Mouse (Mus musculus) kidney, postnatal 0 days (tissue): ENCODE data around the gene Cdnf. TPM values are rescaled to one million over a fixed set of nuclear protein-coding genes. Genes with fewer than 3 reads are reported as not detected.
A peak's percentile ranks its signal among the peaks of the same experiment; 100 is the strongest.

Experiments used
- ATAC-seq: fragments of 200-750 bp; cut with Nextera tagmentation; replicated peaks from 2 replicates; pipeline ENCODE4 v1.8.0; 2017; ENCODE audit warnings: low read depth, moderate number of reproducible peaks, moderate TSS enrichment, moderate library complexity; ENCODE audit not compliant: low FRiP score
- DNase-seq: peaks from one replicate; pipeline ENCODE4 v3.0.0-alpha.2; 2016; ENCODE audit warnings: low spot score
- H3K27ac ChIP-seq: fragments of 300-500 bp; sonication (generic); 2 replicates; pipeline ENCODE4 v1.5.1; 2014; ENCODE audit warnings: mild to moderate bottlenecking
- H3K27me3 ChIP-seq: fragments of 300-500 bp; sonication (generic); 2 replicates; pipeline ENCODE4 v1.6.1; 2014; ENCODE audit warnings: low read length, mixed read lengths; ENCODE audit not compliant: insufficient read depth
- H3K36me3 ChIP-seq: fragments of 300-500 bp; sonication (generic); 2 replicates; pipeline ENCODE4 v1.6.1; 2014; ENCODE audit warnings: low read length, mixed read lengths; ENCODE audit not compliant: insufficient read depth
- H3K4me1 ChIP-seq: fragments of 300-500 bp; sonication (generic); replicated peaks from 2 replicates; pipeline ENCODE4 v1.6.1; 2014; ENCODE audit warnings: antibody characterized with exemption, low read length, mixed read lengths; ENCODE audit not compliant: insufficient read depth
- H3K4me2 ChIP-seq: fragments of 300-500 bp; sonication (generic); 2 replicates; pipeline ENCODE4 v1.6.1; 2014; ENCODE audit warnings: mild to moderate bottlenecking, low read length, moderate library complexity, mixed read lengths
- H3K4me3 ChIP-seq: fragments of 300-500 bp; sonication (generic); replicated peaks from 2 replicates; pipeline ENCODE4 v1.5.1; 2014; ENCODE audit warnings: low read depth, low read length
- H3K9ac ChIP-seq: fragments of 300-500 bp; sonication (generic); 2 replicates; pipeline ENCODE4 v1.6.1; 2014; ENCODE audit warnings: low read depth, low read length
- H3K9me3 ChIP-seq: fragments of 300-500 bp; sonication (generic); replicated peaks from 2 replicates; pipeline ENCODE4 v1.6.1; 2016; ENCODE audit warnings: low read length, inconsistent platforms, mixed read lengths
- CTCF ChIP-seq: IDR thresholded peaks from 2 replicates; pipeline ENCODE4 v1.5.1; 2016; ENCODE audit warnings: antibody characterized with exemption, low read depth, mild to moderate bottlenecking, moderate library complexity
- WGBS: fragments of 180-500 bp; shearing (Covaris S2); extraction: QIAGEN DNeasy Blood & Tissue Kit; methylation state at CpG from one replicate; pipeline ENCODE4 v1.1.7; 2014; 5-methylcytosine and 5-hydroxymethylcytosine counted together
- polyA plus RNA-seq: library from polyadenylated mRNA; unstranded; fragments of >200 nt; fragmentation: Nextera tagmentation; extraction: Ambion mirVana; gene quantifications from 2 replicates; pipeline ENCODE4 v1.2.1, GENCODE M21; 2015

Gene Cdnf
- 0.33 and 0.54 TPM in 2 replicates for polyA plus RNA-seq

GRCm38 (mm10) chr2:3512552-3513454 lies at the start of gene Cdnf, which contains the start of the genes Gm45902 and Hspa14:
Cdnf (plus strand) TSS chr2:3513030.
Gm45902 (minus strand) TSS chr2:3512790.
Hspa14 (minus strand) TSS chr2:3512814.
- Histone ChIP-seq H3K4me3 (peak within 1 kb of the TSS; percentile 64), H3K9me3 (no peaks in the 10 kb centered on the region), H3K27ac (peak within 1 kb of the TSS; percentile 76), H3K4me1 (peaks cover 8% of the 10 kb centered on the region), H3K36me3 (peaks cover 22% of the 10 kb centered on the region), H3K4me2 (peak within 1 kb of the TSS; percentile 78), H3K27me3 (no peaks in the 10 kb centered on the region), H3K9ac (peak within 1 kb of the TSS; percentile 74)
- under 1% methylated on average over 60 of the region's 60 CpGs for WGBS
- TF ChIP-seq CTCF = peak; percentile 17; the same call in 1 of the 2 replicates
- peak; percentile 100 for ATAC-seq
- DNase-seq = peak; percentile 99

- 1% methylated on average over 12 of the region's 12 CpGs for WGBS
- DNase-seq = no peak
- H3K27me3 ChIP-seq = no peaks in the 10 kb centered on the region
- ATAC-seq = no peak
- H3K9me3 ChIP-seq = no peaks in the 10 kb centered on the region
- no peaks in the 10 kb centered on the region for H3K4me1 ChIP-seq
- H3K9ac ChIP-seq = peak overlapping the region; percentile 69
- peak overlapping the region; percentile 97 for H3K4me3 ChIP-seq
- H3K27ac ChIP-seq = peak overlapping the region; percentile 78; the same call in 1 of the 2 replicates
- H3K36me3 ChIP-seq = no peaks in the 10 kb centered on the region
- peak overlapping the region; percentile 87 for H3K4me2 ChIP-seq
- no peak for TF ChIP-seq CTCF
These were observed 38.9 kb upstream of the Cdnf start for GRCm38 (mm10) chr2:3473891-3474290.

GRCm38 (mm10) chr2:3474361-3474805 lies 38.4 kb upstream of the Cdnf start:
- ATAC-seq = peak; percentile 78
- Histone ChIP-seq H3K4me1 (no peaks in the 10 kb centered on the region), H3K9ac (peak overlapping the region; percentile 69), H3K27me3 (no peaks in the 10 kb centered on the region), H3K27ac (peak overlapping the region; percentile 78), H3K36me3 (no peaks in the 10 kb centered on the region), H3K9me3 (no peaks in the 10 kb centered on the region), H3K4me3 (peak overlapping the region; percentile 97), H3K4me2 (peak overlapping the region; percentile 87)
- DNase-seq = peak; percentile 58
- TF ChIP-seq CTCF = no peak
- WGBS = 1% methylated on average over 46 of the region's 46 CpGs

DNA sequence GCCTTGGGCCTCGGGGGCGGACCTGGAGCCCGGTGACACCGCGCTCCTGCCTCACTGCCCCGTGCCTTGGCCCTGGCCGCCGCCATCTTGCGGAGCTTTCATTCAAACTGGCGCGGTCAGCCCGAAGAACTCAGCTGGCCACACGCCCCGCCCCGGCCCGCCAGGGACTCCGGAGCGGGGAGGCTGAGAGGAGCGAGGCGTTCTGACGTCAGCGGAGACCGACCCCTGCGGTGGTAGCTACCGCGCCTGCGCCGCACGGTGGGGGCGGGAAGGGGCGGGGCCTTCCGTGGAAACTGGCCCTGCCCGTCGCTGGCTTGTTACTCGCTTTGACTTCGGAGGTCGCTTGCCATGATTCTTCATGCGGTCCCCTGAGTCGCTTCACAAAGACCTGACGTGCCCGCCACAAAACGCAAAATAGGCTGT lies 38.0 kb upstream of the Cdnf start, which contains the start of gene Suv39h2:
Suv39h2 (minus strand) TSS at position 171 of the 423 bp plus-strand sequence.
- Histone ChIP-seq H3K27ac (peak within 1 kb of the TSS; percentile 78), H3K9me3 (no peaks in the 10 kb centered on the region), H3K9ac (peak within 1 kb of the TSS; percentile 69), H3K27me3 (no peaks in the 10 kb centered on the region), H3K4me3 (peak within 1 kb of the TSS; percentile 97), H3K4me1 (no peaks in the 10 kb centered on the region), H3K4me2 (peak within 1 kb of the TSS; percentile 87), H3K36me3 (no peaks in the 10 kb centered on the region)
- peak; percentile 98 for DNase-seq
- no peak; the same call in 1 of the 2 replicates for TF ChIP-seq CTCF
- WGBS = under 1% methylated on average over 27 of the region's 42 CpGs
- ATAC-seq = peak; percentile 98

DNA sequence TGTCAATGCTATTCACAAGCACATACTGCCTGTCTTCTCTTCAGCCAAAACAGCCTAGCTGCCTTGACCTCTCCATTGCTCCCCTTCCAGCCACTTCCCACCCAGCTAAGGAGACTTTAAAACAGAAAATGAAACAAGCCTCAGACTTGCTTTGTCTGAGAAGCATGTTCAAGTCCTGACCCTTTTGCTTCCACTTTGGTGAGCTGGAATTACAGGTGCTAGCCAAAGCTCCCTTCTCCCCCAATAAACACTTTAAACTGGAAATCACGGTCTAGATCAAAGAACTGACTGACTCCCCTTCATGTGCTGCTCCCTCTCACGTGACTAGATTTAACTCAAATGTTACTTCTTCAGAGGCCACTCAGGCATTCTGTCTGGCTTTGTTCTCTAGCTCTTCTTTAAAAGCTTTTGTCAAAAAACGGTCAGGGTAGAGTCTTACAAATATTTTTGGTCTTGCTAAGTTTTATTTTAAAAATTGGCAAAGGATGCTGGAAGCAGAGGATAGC lies 37.0 kb upstream of the Cdnf start:
- DNase-seq = no peak
- no peak for TF ChIP-seq CTCF
- WGBS = 45% methylated on average over 3 of the region's 3 CpGs
- no peak for ATAC-seq
- H3K4me1 ChIP-seq = no peaks in the 10 kb centered on the region
- no peaks in the 10 kb centered on the region for H3K36me3 ChIP-seq
- H3K27me3 ChIP-seq = no peaks in the 10 kb centered on the region
- no peak overlapping the region for H3K9ac ChIP-seq
- no peak overlapping the region; the same call in 1 of the 2 replicates for H3K4me3 ChIP-seq
- H3K9me3 ChIP-seq = no peaks in the 10 kb centered on the region
- peak overlapping the region; percentile 87; the same call in 1 of the 2 replicates for H3K4me2 ChIP-seq
- peak overlapping the region; percentile 78; the same call in 1 of the 2 replicates for H3K27ac ChIP-seq

DNA sequence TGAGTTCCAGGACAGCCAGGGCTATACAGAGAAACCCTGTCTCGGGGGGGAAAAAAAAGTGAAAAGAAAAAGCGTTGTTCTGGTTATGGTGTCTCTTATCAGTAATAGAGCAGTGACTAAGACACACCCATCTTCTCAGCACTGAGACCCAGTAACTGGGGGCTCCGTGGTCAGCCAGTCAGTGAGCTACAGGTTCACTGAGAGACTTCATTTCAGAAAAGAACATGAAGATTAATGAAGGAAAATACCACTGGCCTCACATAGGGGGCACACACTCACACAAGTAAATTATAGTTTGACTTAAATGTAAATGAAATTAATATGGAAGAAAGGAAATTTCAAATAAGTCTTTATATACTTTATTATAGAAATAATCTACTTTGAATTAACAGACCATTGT lies 32.6 kb upstream of the Cdnf start:
- Histone ChIP-seq H3K4me1 (no peaks in the 10 kb centered on the region), H3K9ac (no peak overlapping the region), H3K36me3 (no peaks in the 10 kb centered on the region), H3K4me3 (no peak overlapping the region), H3K4me2 (no peak overlapping the region), H3K27me3 (no peaks in the 10 kb centered on the region), H3K27ac (no peak overlapping the region), H3K9me3 (no peaks in the 10 kb centered on the region)
- TF ChIP-seq CTCF = no peak
- 84% methylated on average over 3 of the region's 3 CpGs for WGBS
- ATAC-seq = no peak
- no peak for DNase-seq
